ENCODE assay signal across 8 mouse cellular contexts in the genomic region with DNA sequence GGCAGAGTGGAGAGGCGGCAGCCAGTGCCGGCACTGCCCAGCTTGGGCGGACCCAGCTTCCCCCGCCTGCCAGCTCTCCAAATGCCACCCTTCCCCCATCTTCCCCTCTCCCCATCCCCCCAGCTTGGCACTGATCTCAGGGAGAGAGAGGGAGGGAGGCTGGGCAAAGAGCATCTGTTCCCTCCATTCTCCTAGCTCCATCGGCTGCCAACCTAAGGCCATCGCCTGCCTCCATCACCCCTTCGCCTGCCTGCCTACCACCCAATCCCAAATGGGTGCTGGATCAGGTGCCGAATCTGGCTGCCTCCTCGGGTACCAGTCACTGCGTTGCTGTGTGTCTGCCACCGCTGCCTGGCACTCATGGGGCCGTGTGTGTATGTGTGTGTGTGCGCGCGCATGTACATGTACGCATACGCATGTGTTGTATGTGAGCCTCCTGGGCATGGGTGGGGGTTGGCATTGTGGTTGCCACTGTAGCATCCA. TPM values are rescaled to one million over a fixed set of nuclear protein-coding genes. Genes with fewer than 3 reads are reported as not detected.
DNase-seq lines count a peak whose midpoint lies in the region; ATAC-seq lines count a peak whose summit lies in the region.

No protein-coding gene starts in this region.

- peaks cover 29% of the 10 kb centered on the region for H3K4me1 ChIP-seq in midbrain, embryonic 15.5 days

- peak overlapping the region; percentile 93 for H3K27ac ChIP-seq in midbrain, embryonic 15.5 days

- peak; percentile 82 for ATAC-seq in midbrain, embryonic 15.5 days (replicated peaks)

- H3K4me3 ChIP-seq in midbrain, embryonic 15.5 days, result peak overlapping the region; percentile 35

- H3K27me3 ChIP-seq in midbrain, embryonic 15.5 days (replicated peaks), result no peaks in the 10 kb centered on the region

- H3K4me2 ChIP-seq in midbrain, embryonic 15.5 days, result peak overlapping the region; percentile 46

- no peaks in the 10 kb centered on the region for H3K9me3 ChIP-seq in midbrain, embryonic 15.5 days

- DNase-seq in adrenal gland, postnatal 14 days, result peak; percentile 34
- no peak for DNase-seq in adrenal gland, postnatal 10 days
- DNase-seq in cerebellum, adult 8-10 months, result peak; percentile 96
- DNase-seq in kidney, adult 9 months, result peak; percentile 52
- DNase-seq in lung, postnatal 14 days, result no peak
- DNase-seq in thymus, postnatal 36 days, result no peak
- DNase-seq in embryo, embryonic 11 days, result no peak

- WGBS in midbrain, embryonic 15.5 days, result 55% methylated on average over 17 of the region's 17 CpGs

- H3K9ac ChIP-seq in midbrain, embryonic 15.5 days, result peak overlapping the region; percentile 26; the same call in 1 of the 2 replicates

- no peaks in the 10 kb centered on the region for H3K36me3 ChIP-seq in midbrain, embryonic 15.5 days (replicated peaks)

RNA-seq across cellular contexts. Expression of a gene that starts 38.4 kb away (rescaled TPM):
- 7.3 and 9.8 TPM in 2 replicates for total RNA-seq in adrenal gland, postnatal 14 days (2021)
- total RNA-seq in adrenal gland, postnatal 10 days (2021), result 1 to 10 TPM; 5.2 to 9.9 TPM
- 33.7 and 37.5 TPM in 2 replicates for polyA plus RNA-seq in midbrain, embryonic 15.5 days (2015; fragmentation: Nextera tagmentation; extraction: Ambion mirVana)

RNA-seq across cellular contexts. Expression of a gene that starts 38.5 kb away (rescaled TPM):
- total RNA-seq in adrenal gland, postnatal 14 days (2021), result 34.5 and 39.2 TPM in 2 replicates
- total RNA-seq in adrenal gland, postnatal 10 days (2021), result 10 to 100 TPM; 32.9 to 38.1 TPM
- 47.8 and 50.2 TPM in 2 replicates for polyA plus RNA-seq in midbrain, embryonic 15.5 days (2015; fragmentation: Nextera tagmentation; extraction: Ambion mirVana)

RNA-seq across cellular contexts. Expression of a gene that starts 40.8 kb away (rescaled TPM):
- total RNA-seq in adrenal gland, postnatal 14 days (2021), result 11.3 and 15.8 TPM in 2 replicates
- total RNA-seq in adrenal gland, postnatal 10 days (2021), result 10 to 100 TPM; 13.2 to 17.5 TPM
- polyA plus RNA-seq in midbrain, embryonic 15.5 days (2015; fragmentation: Nextera tagmentation; extraction: Ambion mirVana), result 38.8 and 39.5 TPM in 2 replicates

RNA-seq across cellular contexts. Expression of a gene that starts 52.6 kb away (rescaled TPM):
- 26.6 and 36.1 TPM in 2 replicates for total RNA-seq in adrenal gland, postnatal 14 days (2021)
- total RNA-seq in adrenal gland, postnatal 10 days (2021), result 10 to 100 TPM; 20.0 to 31.3 TPM
- 7.5 and 9.2 TPM in 2 replicates for polyA plus RNA-seq in midbrain, embryonic 15.5 days (2015; fragmentation: Nextera tagmentation; extraction: Ambion mirVana)

RNA-seq across cellular contexts. Expression of a gene that starts 59.3 kb away (rescaled TPM):
- total RNA-seq in adrenal gland, postnatal 14 days (2021), result 0.11 TPM in 1 of 2 replicates, not detected in the other
- 100 to 1,000 TPM in 1 of 2 experiments, 10 to 100 TPM in 1; 24.9 to 114 TPM for total RNA-seq in adrenal gland, postnatal 10 days (2021)
- 7.5 and 8.7 TPM in 2 replicates for polyA plus RNA-seq in midbrain, embryonic 15.5 days (2015; fragmentation: Nextera tagmentation; extraction: Ambion mirVana)

Comparison
In these comparisons a context has a peak if more than half of its experiments do, and no peak if none do; other contexts are left out.
1. DNase-seq: peak in adrenal gland, postnatal 14 days (single experiment), cerebellum, adult 8-10 months (single experiment) and kidney, adult 9 months (single experiment); none in adrenal gland, postnatal 10 days (single experiment), lung, postnatal 14 days (single experiment), thymus, postnatal 36 days (0 of 2) and embryo, embryonic 11 days (single experiment).